8 mouse cellular contexts compared by ENCODE assay signal in the genomic region with DNA sequence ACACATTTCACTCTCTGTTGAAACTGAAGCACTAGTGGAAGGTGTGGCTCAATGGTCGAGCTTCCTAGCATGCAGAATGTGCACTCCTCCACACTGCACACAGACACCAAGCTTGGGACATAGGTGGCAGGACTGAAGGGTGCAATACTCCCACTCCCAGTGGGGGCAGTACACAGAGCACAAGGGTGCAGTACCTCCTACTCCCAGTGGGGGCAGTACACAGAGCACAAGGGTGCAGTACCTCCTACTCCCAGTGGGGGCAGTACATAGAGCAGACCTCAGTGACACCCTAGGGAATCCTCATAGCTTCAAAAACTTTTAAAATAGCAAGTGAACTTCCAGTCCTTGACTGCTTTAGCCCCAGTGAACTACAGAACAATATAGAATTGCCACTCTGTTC. TPM values are rescaled to one million over a fixed set of nuclear protein-coding genes. Genes with fewer than 3 reads are reported as not detected.
DNase-seq lines count a peak whose midpoint lies in the region; ATAC-seq and TF ChIP-seq lines count a peak whose summit lies in the region.
"Had no signal": no experiment of that assay in that cellular context is flagged by ENCODE, and none has a peak within 500 bp of the region (broad histone marks: within the 10 kb centered on the region; RNA-seq: fewer than 3 reads in every experiment).

No protein-coding gene starts in this region.

- peak; percentile 66 for ATAC-seq in G1E (ENCODE audit: extremely low read depth, insufficient number of reproducible peaks, low FRiP score, poor library complexity, severe bottlenecking)
- ATAC-seq in lung, postnatal 0 days, result peak; percentile 70

- H3K4me1 ChIP-seq in G1E (ENCODE audit: insufficient read depth, low read depth, low read length), result peaks cover 6% of the 10 kb centered on the region
- H3K4me1 ChIP-seq in lung, postnatal 0 days (ENCODE audit: insufficient read depth, low read depth, low read length), result no peaks in the 10 kb centered on the region
- H3K4me1 ChIP-seq: heart, embryonic 13.5 days had no signal

- H3K4me2 ChIP-seq in lung, postnatal 0 days (replicated peaks; ENCODE audit: low read depth, low read length), result no peak overlapping the region
- H3K4me2 ChIP-seq: heart, embryonic 13.5 days had no signal

- no peaks in the 10 kb centered on the region for H3K27me3 ChIP-seq in G1E (ENCODE audit: insufficient read depth, low read length)
- H3K27me3 ChIP-seq in lung, postnatal 0 days (replicated peaks; ENCODE audit: insufficient read depth, low read length), result no peaks in the 10 kb centered on the region
- H3K27me3 ChIP-seq: heart, embryonic 13.5 days had no signal

- H3K4me3 ChIP-seq in G1E (ENCODE audit: low read depth, low read length), result no peak overlapping the region
- no peak overlapping the region for H3K4me3 ChIP-seq in lung, postnatal 0 days (ENCODE audit: low read depth, low read length)
- H3K4me3 ChIP-seq: heart, embryonic 13.5 days had no signal

- DNase-seq in left cerebral cortex, postnatal 14 days (ENCODE audit: low spot score in 2 of 2), result peak; percentile 49 to 88
- no peak for DNase-seq in left cerebral cortex, adult 18-20 months (ENCODE audit: low spot score in 2 of 2)
- no peak for DNase-seq in G1E (ENCODE audit: low spot score)
- peak; percentile 20 for DNase-seq in brain, adult 2 months (ENCODE audit: low read depth, low spot score)
- peak; percentile 39 to 86 for DNase-seq in heart, postnatal 10 days
- DNase-seq in lung, postnatal 0 days (ENCODE audit: low spot score), result peak; percentile 58
- DNase-seq in spleen, postnatal 14 days (ENCODE audit: low spot score in 2 of 2), result peak; percentile 54 to 76

- TF ChIP-seq EP300 in lung, postnatal 0 days (IDR thresholded peaks at IDR 0.05), result no peak

- H3K9me3 ChIP-seq in G1E (replicated peaks), result peaks cover 8% of the 10 kb centered on the region
- 0 out of 2 replicates have a peak, but pooled peaks cover 2% of the 10 kb centered on the region for H3K9me3 ChIP-seq in lung, postnatal 0 days (ENCODE audit: low read length)

- peak; percentile 99 for TF ChIP-seq CTCF in G1E (IDR thresholded peaks at IDR 0.05; ENCODE audit: low read depth, low read length)
- TF ChIP-seq CTCF in lung, postnatal 0 days (IDR thresholded peaks at IDR 0.05), result peak; percentile 100

- intact Hi-C loops in left cerebral cortex, postnatal 14 days (cut with DNase I), result no loop called here
- intact Hi-C loops in heart, postnatal 10 days (cut with DNase I), result no loop called here

- no peak overlapping the region for H3K27ac ChIP-seq in lung, postnatal 0 days (ENCODE audit: low read length)
- H3K27ac ChIP-seq: heart, embryonic 13.5 days had no signal

- 91% methylated on average over 1 of the region's 1 CpGs for WGBS in lung, postnatal 0 days

- H3K9ac ChIP-seq in lung, postnatal 0 days (replicated peaks; ENCODE audit: low read depth), result no peak overlapping the region
- H3K9ac ChIP-seq: heart, embryonic 13.5 days had no signal

- peaks cover 76% of the 10 kb centered on the region for H3K36me3 ChIP-seq in G1E (replicated peaks)
- no peaks in the 10 kb centered on the region; the same call in 1 of the 2 replicates for H3K36me3 ChIP-seq in lung, postnatal 0 days (ENCODE audit: insufficient read depth, low read length)

RNA-seq across cellular contexts. Expression of a gene that starts 10.5 kb away (rescaled TPM):
- 10 to 100 TPM; 44.9 to 45.1 TPM for total RNA-seq in left cerebral cortex, postnatal 14 days (2021)
- total RNA-seq in left cerebral cortex, adult 18-20 months (2021), result 10 to 100 TPM; 66.0 to 66.1 TPM
- total RNA-seq in G1E (2014; fragmentation: Nextera tagmentation) (137 and 145 TPM in 2 replicates), G1E (2017) (117 and 124 TPM in 2 replicates)
- polyA plus RNA-seq in G1E (2012), result 18.9 and 24.7 TPM in 2 replicates
- total RNA-seq in heart, postnatal 10 days (2021), result 10 to 100 TPM; 87.8 to 94.6 TPM
- 23.8 and 24.1 TPM in 2 replicates for polyA plus RNA-seq in lung, postnatal 0 days (2015; fragmentation: Nextera tagmentation; extraction: Ambion mirVana)

RNA-seq across cellular contexts. Expression of a gene that starts 10.5 kb away (rescaled TPM):
- total RNA-seq in left cerebral cortex, postnatal 14 days (2021), result 10 to 100 TPM; 60.1 to 61.2 TPM
- 10 to 100 TPM; 58.5 to 59.5 TPM for total RNA-seq in left cerebral cortex, adult 18-20 months (2021)
- total RNA-seq in G1E (2014; fragmentation: Nextera tagmentation) (39.7 and 57.1 TPM in 2 replicates), G1E (2017) (119 and 120 TPM in 2 replicates)
- polyA plus RNA-seq in G1E (2012), result 44.7 and 45.2 TPM in 2 replicates
- total RNA-seq in heart, postnatal 10 days (2021), result 10 to 100 TPM; 38.5 to 40.5 TPM
- polyA plus RNA-seq in lung, postnatal 0 days (2015; fragmentation: Nextera tagmentation; extraction: Ambion mirVana), result 156 and 177 TPM in 2 replicates

Comparison
In these comparisons a context has a peak if more than half of its experiments do, and no peak if none do; other contexts are left out.
1. DNase-seq: peak in left cerebral cortex, postnatal 14 days (2 of 2), brain, adult 2 months (single experiment), heart, postnatal 10 days (2 of 2), lung, postnatal 0 days (single experiment) and spleen, postnatal 14 days (2 of 2); none in left cerebral cortex, adult 18-20 months (0 of 2) and G1E (single experiment).